Mouse (Mus musculus) testis, postnatal 10 days (tissue): ENCODE results near the gene Ppp1r12b.
"Not testable (repeated sequence)": the region's sequence is repeated elsewhere in the genome, so short reads cannot be mapped to it uniquely, and the experiment has no call there.

ENCODE experiments used
- DNase-seq: peaks from one replicate; pipeline ENCODE4 v3.0.0; 2021; ENCODE audit warnings: low spot score

The Ppp1r12b gene

DNA sequence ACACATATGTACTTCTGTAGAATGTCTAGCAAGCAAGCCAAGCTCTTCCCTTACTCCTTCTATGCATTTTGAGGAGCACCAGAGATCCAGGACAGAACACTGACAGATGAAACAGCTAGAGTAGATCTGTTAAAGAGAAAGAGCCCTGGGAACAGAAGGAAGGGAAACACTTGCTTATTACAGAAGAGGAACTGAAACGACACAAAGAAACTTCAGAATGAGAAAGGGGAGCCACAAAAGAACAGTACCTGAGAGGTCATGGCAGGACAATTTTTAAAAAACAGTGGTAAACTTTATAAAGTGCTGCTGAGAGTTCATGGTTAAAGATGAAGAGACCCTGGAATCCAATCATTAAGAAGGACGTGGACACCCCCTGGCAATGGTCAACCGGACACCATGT is 105.4 kb downstream of the Ppp1r12b start:
- no peak for DNase-seq

DNA sequence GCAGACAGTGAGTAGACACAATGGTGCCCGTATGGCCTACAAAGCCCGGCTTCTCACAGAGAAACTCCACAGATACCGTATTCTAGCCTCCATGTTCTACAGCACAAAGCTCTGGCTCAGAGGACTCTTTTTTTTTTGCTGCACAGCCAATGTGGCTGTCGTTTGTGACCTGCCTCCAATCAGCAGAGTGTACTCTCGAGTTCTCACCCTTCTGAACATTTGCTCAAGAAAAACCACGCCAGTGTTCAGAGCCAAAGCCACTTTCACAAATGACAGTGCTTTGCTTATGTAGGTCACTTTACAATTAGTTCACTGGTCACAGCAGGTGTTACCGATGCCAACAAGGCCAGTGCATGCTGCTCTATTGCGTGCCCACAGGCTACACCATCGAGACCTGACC is 107.9 kb downstream of the Ppp1r12b start:
- no peak for DNase-seq

DNA sequence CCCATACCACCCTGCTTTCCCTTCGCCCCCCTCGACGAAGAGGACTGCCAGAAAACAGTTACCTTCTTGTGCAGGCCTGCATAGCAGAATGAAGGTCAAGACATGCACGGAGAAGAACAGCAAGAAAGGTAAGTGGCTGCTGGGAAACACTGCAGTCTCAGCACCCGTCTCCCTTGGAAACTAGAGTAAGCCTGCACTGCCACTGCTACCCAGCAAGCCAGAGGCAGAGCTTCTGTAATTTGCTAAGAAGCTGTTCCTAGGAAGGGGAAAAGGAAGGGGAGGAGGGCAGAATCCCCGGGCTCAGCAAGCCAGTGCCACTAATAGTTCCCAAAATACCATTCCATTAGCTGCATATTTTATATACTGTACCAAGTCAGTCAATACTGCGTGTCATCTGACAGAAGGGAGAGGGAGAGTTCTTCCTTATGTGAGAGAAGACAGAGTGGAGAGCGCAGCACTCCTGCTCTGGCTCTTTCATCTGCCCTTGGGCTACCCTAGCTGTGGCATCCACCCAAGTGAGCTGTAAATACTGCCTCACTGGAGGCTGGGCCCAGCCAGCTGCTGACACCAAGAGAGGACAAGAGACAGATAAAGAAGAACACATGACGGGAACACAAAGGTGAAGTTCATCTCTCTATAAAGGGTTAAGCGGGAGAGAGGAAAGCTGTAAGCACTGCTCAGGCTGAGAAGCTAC is 109.3 kb downstream of the Ppp1r12b start:
- no peak for DNase-seq

GRCm38 (mm10) chr1:134843369-134843768 is 112.4 kb downstream of the Ppp1r12b start:
- DNase-seq, result no peak

- no peak for DNase-seq
Observed at GRCm38 (mm10) chr1:134836909-134837480, 118.7 kb downstream of the Ppp1r12b start.

- DNase-seq, result not testable (repeated sequence)
Observed at GRCm38 (mm10) chr1:134830881-134831280, 124.9 kb downstream of the Ppp1r12b start.

GRCm38 (mm10) chr1:134829635-134830034 is 126.1 kb downstream of the Ppp1r12b start:
- DNase-seq, result no peak

GRCm38 (mm10) chr1:134824896-134825295 is 130.8 kb downstream of the Ppp1r12b start:
- DNase-seq, result no peak

DNA sequence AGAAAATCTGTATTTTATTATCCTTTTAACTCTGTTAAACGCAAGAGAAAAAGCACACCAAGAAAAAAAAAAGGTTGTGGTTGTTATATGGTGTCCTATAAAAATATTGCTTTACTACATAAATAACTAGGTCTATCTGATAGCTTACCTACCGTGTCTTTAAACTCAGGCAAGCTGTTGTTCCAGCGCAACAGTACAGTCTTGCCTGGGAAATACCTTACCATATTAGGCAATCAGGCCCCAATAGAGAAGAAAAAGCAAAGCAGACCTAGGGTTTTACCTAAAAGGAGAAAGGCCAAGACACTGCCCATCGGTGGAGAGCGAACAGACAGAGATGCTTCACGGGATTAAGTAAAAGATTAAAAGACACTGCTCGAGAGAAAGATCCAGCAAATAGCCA is 131.9 kb downstream of the Ppp1r12b start:
- DNase-seq, result no peak

GRCm38 (mm10) chr1:134823323-134823722 is 132.4 kb downstream of the Ppp1r12b start:
- no peak for DNase-seq

GRCm38 (mm10) chr1:134820882-134821281 is 134.9 kb downstream of the Ppp1r12b start:
- no peak for DNase-seq

DNA sequence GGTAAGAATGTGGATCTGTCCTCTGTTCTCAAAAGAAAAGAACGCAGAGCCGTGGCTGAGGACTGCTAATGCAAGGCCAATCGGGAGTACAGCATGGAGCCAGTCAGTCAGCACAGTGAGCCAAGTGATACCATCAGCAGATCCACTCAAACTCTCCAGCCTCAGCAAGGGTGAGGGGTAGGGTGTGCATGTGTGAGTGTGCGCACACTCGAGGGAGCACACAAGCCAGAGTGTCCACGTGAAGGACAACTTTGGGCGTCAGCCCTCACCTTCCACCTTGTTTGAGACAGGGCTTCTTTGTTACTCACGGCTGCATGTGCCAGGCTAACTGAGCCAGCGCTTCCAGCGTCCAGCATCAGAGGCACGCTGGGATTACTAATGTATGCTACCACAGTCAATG is 136.5 kb downstream of the Ppp1r12b start:
- no peak for DNase-seq

DNA sequence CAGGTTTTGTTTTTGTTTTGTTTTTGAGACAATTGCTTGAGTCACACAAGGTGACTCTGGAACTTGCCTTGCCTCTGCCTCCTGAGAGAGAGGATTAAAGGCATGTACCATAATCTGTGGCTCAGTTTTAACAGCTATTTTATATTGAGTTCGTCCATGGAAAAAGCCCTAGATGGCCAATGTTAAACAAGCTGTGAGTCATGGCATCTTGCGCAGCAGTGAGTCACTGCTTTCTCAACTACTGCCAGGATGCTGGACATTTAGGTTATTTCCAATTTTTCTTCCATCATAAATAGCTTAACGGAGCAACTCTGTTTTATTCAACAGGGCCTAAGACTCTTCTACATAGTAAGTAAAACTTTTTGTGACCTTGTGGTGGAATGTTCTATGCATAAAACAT is 137.0 kb downstream of the Ppp1r12b start:
- DNase-seq, result no peak

- DNase-seq, result no peak
Observed at GRCm38 (mm10) chr1:134817916-134818595, 137.7 kb downstream of the Ppp1r12b start.

- DNase-seq, result no peak
Observed at GRCm38 (mm10) chr1:134817120-134817519, 138.6 kb downstream of the Ppp1r12b start.

DNA sequence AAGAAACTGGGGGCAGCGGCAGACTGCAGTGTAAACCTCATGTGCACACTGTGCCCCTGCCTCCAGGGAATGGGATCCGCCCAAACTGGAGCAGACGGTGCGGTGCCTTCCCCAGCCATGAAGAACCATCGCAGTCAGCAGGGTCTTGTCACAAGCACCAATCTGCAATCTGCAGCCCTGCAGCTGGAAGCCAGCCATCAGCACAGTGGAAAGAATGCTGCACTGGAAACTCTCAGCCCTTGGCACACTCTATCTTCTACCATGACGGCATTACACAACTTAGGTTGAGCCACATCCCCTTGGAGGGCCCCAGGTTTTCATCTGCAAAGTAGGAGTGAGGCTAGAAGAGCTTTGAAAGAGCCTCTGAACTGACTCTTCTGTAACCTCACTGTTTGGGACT is 139.1 kb downstream of the Ppp1r12b start:
- no peak for DNase-seq

DNA sequence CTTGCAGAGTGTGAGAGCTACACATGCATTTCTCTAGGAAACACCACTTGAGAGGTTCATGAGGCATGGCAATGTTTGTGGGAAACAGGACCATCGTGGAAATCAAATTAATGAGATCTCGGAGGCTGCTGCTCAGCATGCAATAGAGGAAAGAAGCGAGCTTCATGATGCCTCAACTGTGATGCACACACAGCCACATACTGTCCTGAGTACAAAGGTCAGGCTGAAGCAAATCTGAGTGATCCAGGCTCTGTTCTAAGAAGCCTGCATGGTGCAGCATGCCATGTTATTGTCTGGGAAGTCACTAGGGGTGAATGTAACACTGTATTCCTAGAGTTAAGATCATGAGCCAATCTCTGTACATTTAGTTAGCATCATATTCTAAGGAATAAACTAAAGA is 140.0 kb downstream of the Ppp1r12b start:
- no peak for DNase-seq

DNA sequence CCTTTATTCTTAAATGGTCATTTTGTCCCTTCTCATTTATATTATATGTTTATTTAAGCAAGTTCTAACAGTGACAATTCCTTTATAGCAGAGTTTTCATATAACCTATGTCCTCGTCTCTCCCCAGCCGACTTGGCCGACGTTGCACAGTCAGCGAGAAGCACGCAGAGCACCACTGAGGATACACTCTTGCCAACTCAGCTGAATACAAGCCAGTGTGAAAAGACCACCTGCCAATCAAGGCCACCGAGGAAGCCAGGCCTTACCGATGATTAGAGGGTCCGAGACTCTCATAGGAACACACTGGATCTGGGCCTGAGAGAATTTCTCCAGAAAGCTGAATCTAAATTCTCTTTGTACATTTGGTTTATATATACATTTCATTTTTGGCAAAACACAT is 150.3 kb downstream of the Ppp1r12b start:
- no peak for DNase-seq

- DNase-seq, result no peak
Observed at GRCm38 (mm10) chr1:134804373-134804772, 151.4 kb downstream of the Ppp1r12b start.

DNA sequence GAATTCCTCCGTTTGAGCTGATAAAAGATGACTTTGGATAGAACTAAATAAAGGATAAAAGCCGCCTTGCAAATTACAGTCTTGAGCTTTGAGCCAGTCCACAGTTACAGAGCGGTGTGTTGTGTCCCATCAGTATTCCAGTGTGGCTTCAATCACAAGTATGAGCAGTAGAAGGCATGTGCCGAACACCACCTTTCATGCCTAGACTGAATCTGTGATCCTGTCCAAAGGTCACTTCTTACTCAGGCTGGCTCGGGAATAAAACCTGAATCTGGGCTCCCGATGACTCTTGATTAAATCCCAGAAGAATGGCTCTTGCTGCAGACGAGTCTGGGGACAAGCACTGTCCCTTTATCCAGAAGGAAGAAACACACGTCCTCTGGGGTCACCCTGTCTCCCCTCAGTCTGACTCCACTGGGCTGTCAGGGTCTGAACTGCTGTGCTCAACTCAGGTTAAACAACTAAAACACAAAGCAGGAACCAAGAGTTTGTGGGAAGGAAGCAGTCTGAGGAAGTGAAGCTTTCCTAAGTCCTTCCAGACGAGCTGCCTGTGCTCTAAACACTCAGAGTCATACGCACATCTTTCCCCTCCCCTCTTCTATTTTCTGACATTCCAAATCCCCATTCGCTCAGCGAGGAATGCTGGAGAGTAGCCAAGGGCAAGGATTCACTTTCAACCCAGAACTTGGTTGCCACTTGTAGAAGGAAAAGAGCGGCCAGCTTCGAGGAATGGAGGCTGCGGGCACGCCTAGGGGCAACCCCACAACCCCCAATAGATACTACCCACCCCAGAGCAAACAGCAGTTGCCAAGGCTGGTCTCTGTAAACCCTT is 152.2 kb downstream of the Ppp1r12b start:
- peak; percentile 78 for DNase-seq

DNA sequence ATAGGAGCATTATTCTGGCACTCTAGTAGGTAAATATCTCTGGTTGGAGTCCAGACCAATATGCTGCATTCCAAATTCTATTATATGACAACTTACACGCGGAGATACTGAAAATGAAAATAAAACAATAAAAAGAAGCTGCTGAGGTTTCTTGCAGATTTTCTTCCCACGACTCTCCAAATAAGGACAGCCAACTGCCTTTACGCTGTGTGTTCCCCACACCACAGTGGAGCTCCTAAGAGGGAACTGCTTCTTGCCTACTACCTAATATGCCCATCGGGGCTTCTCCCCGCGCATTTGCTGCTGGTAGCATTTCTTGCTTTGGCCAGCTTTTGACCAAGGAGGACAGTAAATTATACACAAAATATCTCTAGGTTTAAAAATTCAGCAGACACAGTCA is 154.0 kb downstream of the Ppp1r12b start:
- DNase-seq, result no peak

- DNase-seq, result no peak
Observed at GRCm38 (mm10) chr1:134796536-134796935, 159.2 kb downstream of the Ppp1r12b start.

DNA sequence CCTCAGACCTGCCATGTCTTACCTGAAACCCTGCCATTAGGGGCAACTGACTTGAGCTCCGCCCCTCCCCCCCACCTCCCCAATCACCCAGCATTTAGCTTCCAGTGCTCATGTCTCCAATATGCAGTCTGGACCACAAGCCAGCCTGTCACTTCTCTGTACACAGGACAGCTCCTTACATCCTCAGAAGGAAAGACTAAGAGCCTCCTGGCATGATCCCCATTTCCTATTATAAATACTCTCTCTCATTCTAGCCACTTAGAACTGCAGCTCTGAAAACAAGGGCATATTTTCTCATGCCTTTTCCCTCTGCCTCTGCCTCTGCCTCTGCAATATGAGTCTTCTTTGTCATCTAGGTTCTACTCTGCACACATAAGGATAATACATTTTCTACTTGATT is 159.7 kb downstream of the Ppp1r12b start:
- no peak for DNase-seq
